Mouse (Mus musculus): ENCODE measurements around the gene Klk1b3.
"Not testable (repeated sequence)": the region's sequence is repeated elsewhere in the genome, so short reads cannot be mapped to it uniquely, and the experiment has no call there.

DNA sequence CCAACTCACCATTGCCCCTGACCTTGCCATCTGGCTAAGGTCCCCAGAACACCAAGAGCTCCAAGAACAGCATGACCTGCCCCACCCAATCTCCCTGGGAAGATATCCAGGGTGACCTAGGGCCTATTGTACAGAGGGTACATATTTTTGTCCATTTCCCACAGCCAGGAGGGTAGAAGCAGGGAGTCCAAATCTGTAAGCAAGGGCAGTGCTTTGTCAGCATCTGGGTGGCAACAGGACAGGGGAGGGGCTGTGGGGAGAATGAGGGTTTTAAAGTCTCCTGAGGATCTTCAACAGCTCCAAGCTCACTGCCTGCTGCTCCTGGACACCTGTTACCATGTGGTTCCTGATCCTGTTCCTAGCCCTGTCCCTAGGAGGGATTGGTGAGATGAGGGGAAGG is 10.1 kb upstream of the Klk1b3 start, which contains the start of gene Klk1b24:
- not testable (repeated sequence) for TF ChIP-seq MAX (IDR thresholded peaks at IDR 0.05); CTCF (IDR thresholded peaks at IDR 0.05; ENCODE audit: control insufficient read depth, insufficient read depth, insufficient read length); FOSL1 (IDR thresholded peaks at IDR 0.05; ENCODE audit: insufficient read depth, low read length, poor library complexity, severe bottlenecking); MYOG (IDR thresholded peaks at IDR 0.05; ENCODE audit: control insufficient read depth, extremely low read depth, insufficient read length); CEBPB (IDR thresholded peaks at IDR 0.05; ENCODE audit: low read depth)

Data from C2C12 (cell line).